Comparison of ENCODE assay signal across 7 mouse cellular contexts in genomic region chr12:106378303-106379075, GRCm38 (mm10).
DNase-seq lines count a peak whose midpoint lies in the region; ATAC-seq and TF ChIP-seq lines count a peak whose summit lies in the region.

No protein-coding gene starts in this region.

- H3K9ac ChIP-seq in lung, postnatal 0 days (replicated peaks; ENCODE audit: low read depth) = no peak overlapping the region
- peak overlapping the region; percentile 15; the same call in 1 of the 2 replicates for H3K9ac ChIP-seq in hindbrain, embryonic 11.5 days (ENCODE audit: low read depth, low read length)
- no peak overlapping the region for H3K9ac ChIP-seq in liver, embryonic 11.5 days (ENCODE audit: low read depth, low read length)

- H3K4me3 ChIP-seq in lung, postnatal 0 days (ENCODE audit: low read depth, low read length) = no peak overlapping the region
- H3K4me3 ChIP-seq in hindbrain, embryonic 11.5 days (ENCODE audit: low read depth, low read length) = peak overlapping the region; percentile 27
- peak overlapping the region; percentile 21; the same call in 1 of the 2 replicates for H3K4me3 ChIP-seq in liver, embryonic 11.5 days (ENCODE audit: low read depth, low read length)

- no peaks in the 10 kb centered on the region for H3K36me3 ChIP-seq in lung, postnatal 0 days (ENCODE audit: insufficient read depth, low read length)
- no peaks in the 10 kb centered on the region for H3K36me3 ChIP-seq in hindbrain, embryonic 11.5 days (ENCODE audit: control insufficient read depth, insufficient read depth, low read length)
- no peaks in the 10 kb centered on the region for H3K36me3 ChIP-seq in liver, embryonic 11.5 days (ENCODE audit: control insufficient read depth, insufficient read depth, low read length)

- ATAC-seq in lung, postnatal 0 days = no peak
- ATAC-seq in hindbrain, embryonic 11.5 days (ENCODE audit: low FRiP score) = no peak
- ATAC-seq in liver, embryonic 11.5 days (replicated peaks; ENCODE audit: low FRiP score) = no peak

- DNase-seq in lung, postnatal 0 days (ENCODE audit: low spot score) = no peak
- no peak for DNase-seq in lung, postnatal 36 days
- peak; percentile 54 for DNase-seq in hindbrain, embryonic 11.5 days (ENCODE audit: low spot score)
- no peak for DNase-seq in liver, embryonic 11.5 days (ENCODE audit: low spot score)
- DNase-seq in frontal cortex, postnatal 10 days (ENCODE audit: low spot score in 2 of 2) = no peak
- DNase-seq in spleen, postnatal 36 days (ENCODE audit: low spot score in 2 of 2) = no peak
- no peak for DNase-seq in right cerebral cortex, adult 18-20 months

- TF ChIP-seq CTCF in lung, postnatal 0 days (IDR thresholded peaks at IDR 0.05) = no peak

- no peaks in the 10 kb centered on the region for H3K4me1 ChIP-seq in lung, postnatal 0 days (ENCODE audit: insufficient read depth, low read depth, low read length)
- no peaks in the 10 kb centered on the region for H3K4me1 ChIP-seq in hindbrain, embryonic 11.5 days (replicated peaks; ENCODE audit: control insufficient read depth, insufficient read depth, low read length)
- H3K4me1 ChIP-seq in liver, embryonic 11.5 days (replicated peaks; ENCODE audit: control insufficient read depth, insufficient read depth, low read length) = no peaks in the 10 kb centered on the region

- no peaks in the 10 kb centered on the region for H3K9me3 ChIP-seq in lung, postnatal 0 days (ENCODE audit: low read length)
- H3K9me3 ChIP-seq in hindbrain, embryonic 11.5 days (ENCODE audit: control insufficient read depth, low read length) = no peaks in the 10 kb centered on the region
- no peaks in the 10 kb centered on the region for H3K9me3 ChIP-seq in liver, embryonic 11.5 days (ENCODE audit: control insufficient read depth, low read length)

- 0 out of 2 replicates have a peak overlapping the region, but pooled peaks have one; percentile 5 for H3K4me2 ChIP-seq in lung, postnatal 0 days (replicated peaks; ENCODE audit: low read depth, low read length)
- peak overlapping the region; percentile 43 for H3K4me2 ChIP-seq in hindbrain, embryonic 11.5 days (replicated peaks; ENCODE audit: low read depth, low read length)
- H3K4me2 ChIP-seq in liver, embryonic 11.5 days = peak overlapping the region; percentile 61

- 25% methylated on average over 19 of the region's 19 CpGs for WGBS in lung, postnatal 0 days
- WGBS in hindbrain, embryonic 11.5 days = 21% methylated on average over 19 of the region's 19 CpGs
- 29% methylated on average over 19 of the region's 19 CpGs for WGBS in liver, embryonic 11.5 days

- no peaks in the 10 kb centered on the region for H3K27me3 ChIP-seq in lung, postnatal 0 days (replicated peaks; ENCODE audit: insufficient read depth, low read length)
- no peaks in the 10 kb centered on the region for H3K27me3 ChIP-seq in hindbrain, embryonic 11.5 days (ENCODE audit: control insufficient read depth, insufficient read depth, low read length)
- H3K27me3 ChIP-seq in liver, embryonic 11.5 days (replicated peaks; ENCODE audit: control insufficient read depth, insufficient read depth, low read length) = peaks cover 4% of the 10 kb centered on the region; the same call in 1 of the 2 replicates

- TF ChIP-seq EP300 in lung, postnatal 0 days (IDR thresholded peaks at IDR 0.05) = no peak

- no peak overlapping the region for H3K27ac ChIP-seq in lung, postnatal 0 days (ENCODE audit: low read length)
- H3K27ac ChIP-seq in hindbrain, embryonic 11.5 days (ENCODE audit: low read depth, low read length) = no peak overlapping the region
- H3K27ac ChIP-seq in liver, embryonic 11.5 days (ENCODE audit: low read depth, low read length) = no peak overlapping the region

Comparison
In these comparisons a context has a peak if more than half of its experiments do, and no peak if none do; other contexts are left out.
1. H3K4me2 ChIP-seq: peak in every context shown above with its lines; median percentile 61 in liver, embryonic 11.5 days; 43 in hindbrain, embryonic 11.5 days; 5 in lung, postnatal 0 days.